Mouse (Mus musculus) limb, embryonic 11.5 days (tissue): ENCODE measurements around the gene Gpr83. TPM values are rescaled to one million over a fixed set of nuclear protein-coding genes. Genes with fewer than 3 reads are reported as not detected.
A peak's percentile ranks its signal among the peaks of the same experiment; 100 is the strongest.

Experiments
- ATAC-seq: fragments of 200-750 bp; cut with Nextera tagmentation; 2 replicates; pipeline ENCODE4 v1.8.0; 2017; ENCODE audit warnings: low read depth; ENCODE audit not compliant: insufficient number of reproducible peaks, low FRiP score, low TSS enrichment
- DNase-seq: peaks from one replicate; pipeline ENCODE4 v3.0.0-alpha.2; 2015; ENCODE audit warnings: low spot score
- H3K27ac ChIP-seq: fragments of 300-500 bp; sonication (generic); replicated peaks from 2 replicates; pipeline ENCODE4 v1.5.1; 2014; ENCODE audit warnings: low read depth, mild to moderate bottlenecking, low read length
- H3K27me3 ChIP-seq: fragments of 300-500 bp; sonication (generic); 2 replicates; pipeline ENCODE4 v1.6.1; 2014; ENCODE audit warnings: mild to moderate bottlenecking, low read length, mixed read lengths; ENCODE audit not compliant: control insufficient read depth, insufficient read depth
- H3K36me3 ChIP-seq: fragments of 300-500 bp; sonication (generic); 2 replicates; pipeline ENCODE4 v1.6.1; 2014; ENCODE audit warnings: mild to moderate bottlenecking, low read length, moderate library complexity, mixed read lengths; ENCODE audit not compliant: control insufficient read depth, insufficient read depth
- H3K4me1 ChIP-seq: fragments of 300-500 bp; sonication (generic); 2 replicates; pipeline ENCODE4 v1.6.1; 2014; ENCODE audit warnings: low read length, mixed read lengths; ENCODE audit not compliant: control insufficient read depth, insufficient read depth
- H3K4me2 ChIP-seq: fragments of 300-500 bp; sonication (generic); 2 replicates; pipeline ENCODE4 v1.6.1; 2014; ENCODE audit warnings: low read depth, mild to moderate bottlenecking, moderate library complexity; ENCODE audit not compliant: severe bottlenecking
- H3K4me3 ChIP-seq: fragments of 300-500 bp; sonication (generic); 2 replicates; pipeline ENCODE4 v1.5.1; 2014; ENCODE audit warnings: low read depth, low read length
- H3K9ac ChIP-seq: fragments of 300-500 bp; sonication (generic); 2 replicates; pipeline ENCODE4 v1.6.1; 2014; ENCODE audit warnings: mild to moderate bottlenecking, low read length
- H3K9me3 ChIP-seq: fragments of 300-500 bp; sonication (generic); 2 replicates; pipeline ENCODE4 v1.6.1; 2016; ENCODE audit warnings: low read length; ENCODE audit not compliant: control insufficient read depth
- WGBS: fragments of 180-500 bp; shearing (Covaris S2); extraction: QIAGEN DNeasy Blood & Tissue Kit; methylation state at CpG from one replicate; pipeline ENCODE4 v1.1.7; 2014; 5-methylcytosine and 5-hydroxymethylcytosine counted together
- polyA plus RNA-seq: library from polyadenylated mRNA; unstranded; fragments of >200 nt; fragmentation: Nextera tagmentation; extraction: Ambion mirVana; gene quantifications from 2 replicates; pipeline ENCODE4 v1.2.1, GENCODE M21; 2014

Gene Gpr83
- polyA plus RNA-seq, 1 experiment from 2014 or later, result 0.05 TPM

GRCm38 (mm10) chr9:14903581-14904378 is 43.8 kb downstream of the Gpr83 start, which contains the start of gene Izumo1r:
Izumo1r (minus strand) TSS chr9:14903949.
- Histone ChIP-seq H3K27me3 (no peaks in the 10 kb centered on the region), H3K4me3 (no peak within 1 kb of the TSS), H3K9me3 (no peaks in the 10 kb centered on the region), H3K36me3 (no peaks in the 10 kb centered on the region), H3K9ac (no peak within 1 kb of the TSS), H3K4me1 (no peaks in the 10 kb centered on the region), H3K27ac (no peak within 1 kb of the TSS), H3K4me2 (no peak within 1 kb of the TSS)
- DNase-seq (no peak), ATAC-seq (peak; percentile 54; the same call in 1 of the 2 replicates)
- WGBS, result 34% methylated on average over 11 of the region's 11 CpGs

GRCm38 (mm10) chr9:14904741-14905475 is 44.9 kb downstream of the Gpr83 start:
- no peak overlapping the region for H3K27ac ChIP-seq
- ATAC-seq (no peak), DNase-seq (no peak)
- H3K9ac ChIP-seq, result no peak overlapping the region
- no peak overlapping the region for H3K4me3 ChIP-seq
- no peaks in the 10 kb centered on the region for H3K27me3 ChIP-seq
- no peaks in the 10 kb centered on the region for H3K9me3 ChIP-seq
- no peak overlapping the region for H3K4me2 ChIP-seq
- H3K36me3 ChIP-seq, result no peaks in the 10 kb centered on the region
- WGBS, result 44% methylated on average over 9 of the region's 9 CpGs
- no peaks in the 10 kb centered on the region for H3K4me1 ChIP-seq

GRCm38 (mm10) chr9:14905956-14906355 is 45.9 kb downstream of the Gpr83 start:
- no peaks in the 10 kb centered on the region for H3K9me3 ChIP-seq
- WGBS, result 56% methylated on average over 3 of the region's 3 CpGs

GRCm38 (mm10) chr9:14907816-14908415 is 47.9 kb downstream of the Gpr83 start:
- ATAC-seq (no peak), DNase-seq (no peak)
- no peaks in the 10 kb centered on the region for H3K4me1 ChIP-seq
- no peaks in the 10 kb centered on the region for H3K36me3 ChIP-seq
- no peak overlapping the region for H3K27ac ChIP-seq
- no peaks in the 10 kb centered on the region for H3K9me3 ChIP-seq
- no peak overlapping the region for H3K9ac ChIP-seq
- no peak overlapping the region for H3K4me2 ChIP-seq
- H3K4me3 ChIP-seq, result no peak overlapping the region
- H3K27me3 ChIP-seq, result no peaks in the 10 kb centered on the region
- WGBS, result 66% methylated on average over 7 of the region's 7 CpGs

More at GRCm38 (mm10) chr9:14905956-14906355, 45.9 kb downstream of the Gpr83 start:
- Histone ChIP-seq H3K4me3 (no peak overlapping the region), H3K27me3 (no peaks in the 10 kb centered on the region), H3K36me3 (no peaks in the 10 kb centered on the region), H3K27ac (no peak overlapping the region), H3K4me2 (no peak overlapping the region), H3K4me1 (no peaks in the 10 kb centered on the region), H3K9ac (no peak overlapping the region)
- no peak for ATAC-seq
- DNase-seq, result no peak

- H3K9ac ChIP-seq, result no peak overlapping the region
- H3K4me3 ChIP-seq, result no peak overlapping the region
- WGBS, result 54% methylated on average over 5 of the region's 5 CpGs
- DNase-seq, result no peak
- no peak overlapping the region for H3K27ac ChIP-seq
- H3K4me1 ChIP-seq, result no peaks in the 10 kb centered on the region
- H3K27me3 ChIP-seq, result no peaks in the 10 kb centered on the region
- no peaks in the 10 kb centered on the region for H3K36me3 ChIP-seq
- no peaks in the 10 kb centered on the region for H3K9me3 ChIP-seq
- ATAC-seq, result no peak
- no peak overlapping the region for H3K4me2 ChIP-seq
These were observed 50.0 kb downstream of the Gpr83 start for GRCm38 (mm10) chr9:14909981-14910380.

- Histone ChIP-seq H3K9me3 (no peaks in the 10 kb centered on the region), H3K9ac (no peak overlapping the region), H3K4me2 (no peak overlapping the region), H3K4me3 (no peak overlapping the region), H3K27ac (no peak overlapping the region), H3K27me3 (no peaks in the 10 kb centered on the region), H3K36me3 (no peaks in the 10 kb centered on the region), H3K4me1 (no peaks in the 10 kb centered on the region)
- DNase-seq, result no peak
- 81% methylated on average over 2 of the region's 2 CpGs for WGBS
- ATAC-seq, result no peak
These were observed 52.0 kb downstream of the Gpr83 start for GRCm38 (mm10) chr9:14912037-14912436.

- ATAC-seq, result no peak; the same call in 1 of the 2 replicates
- Histone ChIP-seq H3K36me3 (no peaks in the 10 kb centered on the region), H3K4me3 (no peak overlapping the region), H3K9ac (no peak overlapping the region), H3K9me3 (no peaks in the 10 kb centered on the region), H3K27me3 (no peaks in the 10 kb centered on the region), H3K4me1 (no peaks in the 10 kb centered on the region), H3K4me2 (no peak overlapping the region), H3K27ac (no peak overlapping the region)
- WGBS, result 89% methylated on average over 2 of the region's 2 CpGs
- no peak for DNase-seq
These were observed 57.7 kb downstream of the Gpr83 start for GRCm38 (mm10) chr9:14917661-14918060.

GRCm38 (mm10) chr9:14918825-14919668 is 59.0 kb downstream of the Gpr83 start:
- Histone ChIP-seq H3K27me3 (no peaks in the 10 kb centered on the region), H3K4me3 (no peak overlapping the region), H3K9me3 (no peaks in the 10 kb centered on the region), H3K4me1 (no peaks in the 10 kb centered on the region), H3K27ac (no peak overlapping the region), H3K36me3 (no peaks in the 10 kb centered on the region), H3K4me2 (no peak overlapping the region), H3K9ac (no peak overlapping the region)
- WGBS, result 73% methylated on average over 5 of the region's 5 CpGs
- DNase-seq (no peak), ATAC-seq (no peak)
